Mouse (Mus musculus) limb, embryonic 12.5 days (tissue): ENCODE results near the gene Rps6kl1. TPM values are rescaled to one million over a fixed set of nuclear protein-coding genes. Genes with fewer than 3 reads are reported as not detected.
A peak's percentile ranks its signal among the peaks of the same experiment; 100 is the strongest.

Experiments used
- ATAC-seq: fragments of 200-750 bp; cut with Nextera tagmentation; 2 replicates; pipeline ENCODE4 v1.8.0; 2017; ENCODE audit warnings: low read depth, moderate TSS enrichment; ENCODE audit not compliant: insufficient number of reproducible peaks, insufficient read depth, low FRiP score, low TSS enrichment
- H3K27ac ChIP-seq: fragments of 300-500 bp; sonication (generic); 2 replicates; pipeline ENCODE4 v1.5.1; 2016; ENCODE audit warnings: mild to moderate bottlenecking, moderate library complexity
- H3K27me3 ChIP-seq: fragments of 300-500 bp; sonication (generic); 2 replicates; pipeline ENCODE4 v1.6.1; 2016; ENCODE audit warnings: mild to moderate bottlenecking, moderate library complexity
- H3K36me3 ChIP-seq: fragments of 300-500 bp; sonication (generic); 2 replicates; pipeline ENCODE4 v1.6.1; 2016; ENCODE audit warnings: mild to moderate bottlenecking, moderate library complexity
- H3K4me1 ChIP-seq: fragments of 300-500 bp; sonication (generic); replicated peaks from 2 replicates; pipeline ENCODE4 v1.6.1; 2016
- H3K4me2 ChIP-seq: fragments of 300-500 bp; sonication (generic); 2 replicates; pipeline ENCODE4 v1.6.1; 2016; ENCODE audit warnings: mild to moderate bottlenecking, moderate library complexity
- H3K4me3 ChIP-seq: fragments of 300-500 bp; sonication (generic); replicated peaks from 2 replicates; pipeline ENCODE4 v1.5.1; 2016; ENCODE audit warnings: mild to moderate bottlenecking
- H3K9ac ChIP-seq: fragments of 300-500 bp; sonication (generic); replicated peaks from 2 replicates; pipeline ENCODE4 v1.6.1; 2016; ENCODE audit warnings: mild to moderate bottlenecking, moderate library complexity
- H3K9me3 ChIP-seq: fragments of 300-500 bp; sonication (generic); 2 replicates; pipeline ENCODE4 v1.6.1; 2016; ENCODE audit warnings: mild to moderate bottlenecking, moderate library complexity
- WGBS: fragments of 180-500 bp; shearing (Covaris S2); methylation state at CpG from one replicate; pipeline ENCODE4 v1.1.7; 2016; 5-methylcytosine and 5-hydroxymethylcytosine counted together
- polyA plus RNA-seq: library from polyadenylated mRNA; unstranded; fragments of >200 nt; fragmentation: Nextera tagmentation; extraction: Ambion mirVana; gene quantifications from 2 replicates; pipeline ENCODE4 v1.2.1, GENCODE M21; 2016

Gene Rps6kl1
- polyA plus RNA-seq, 1 experiment from 2014 or later: 0.56 TPM

DNA sequence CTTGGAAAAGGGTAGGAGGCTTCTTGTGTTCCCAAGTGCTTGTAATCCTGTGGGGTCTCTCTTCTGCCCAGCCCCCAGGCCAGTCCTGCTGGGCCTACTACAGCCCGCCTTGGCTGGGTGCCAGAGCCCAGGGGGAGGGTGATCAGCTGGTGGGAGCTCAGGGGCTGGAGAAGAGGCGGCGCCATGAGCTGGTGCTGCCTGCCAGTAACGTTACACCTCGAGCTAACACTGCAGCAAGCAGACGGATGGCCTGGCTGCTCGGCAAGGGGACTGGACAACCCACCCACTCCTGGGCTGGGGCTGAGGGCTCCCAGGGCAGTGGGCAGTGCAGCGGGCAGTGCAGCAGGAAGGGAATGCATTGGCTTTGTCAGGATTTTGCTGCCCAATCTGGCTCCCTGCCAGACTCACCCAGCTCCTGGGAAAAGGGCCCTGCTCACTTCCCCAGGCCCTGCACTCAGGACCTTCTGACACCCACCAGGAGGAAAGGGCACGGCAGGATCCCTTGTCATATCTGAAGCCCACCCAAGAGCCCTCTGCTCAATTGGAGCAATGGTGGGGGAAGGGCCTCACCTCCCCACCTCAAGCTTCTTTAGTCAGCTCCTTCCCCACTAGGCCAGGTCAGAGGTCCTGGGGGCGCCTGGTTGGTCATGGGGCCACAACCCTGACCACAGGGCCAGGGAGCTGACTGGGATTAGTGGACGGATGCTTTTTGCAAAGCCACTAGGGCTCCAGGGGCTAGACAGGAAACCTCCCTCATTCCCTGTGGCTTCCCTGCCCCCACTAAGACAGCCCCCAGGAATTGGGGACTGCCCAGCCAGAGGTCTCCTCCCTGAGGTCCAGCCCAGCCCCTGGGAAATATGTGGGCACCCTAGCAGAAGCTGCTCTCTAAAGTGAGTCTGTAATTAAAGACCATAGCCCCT is 25.1 kb upstream of the Rps6kl1 start:
- Histone ChIP-seq H3K27me3 (peaks cover 20% of the 10 kb centered on the region), H3K36me3 (peaks cover 10% of the 10 kb centered on the region)

DNA sequence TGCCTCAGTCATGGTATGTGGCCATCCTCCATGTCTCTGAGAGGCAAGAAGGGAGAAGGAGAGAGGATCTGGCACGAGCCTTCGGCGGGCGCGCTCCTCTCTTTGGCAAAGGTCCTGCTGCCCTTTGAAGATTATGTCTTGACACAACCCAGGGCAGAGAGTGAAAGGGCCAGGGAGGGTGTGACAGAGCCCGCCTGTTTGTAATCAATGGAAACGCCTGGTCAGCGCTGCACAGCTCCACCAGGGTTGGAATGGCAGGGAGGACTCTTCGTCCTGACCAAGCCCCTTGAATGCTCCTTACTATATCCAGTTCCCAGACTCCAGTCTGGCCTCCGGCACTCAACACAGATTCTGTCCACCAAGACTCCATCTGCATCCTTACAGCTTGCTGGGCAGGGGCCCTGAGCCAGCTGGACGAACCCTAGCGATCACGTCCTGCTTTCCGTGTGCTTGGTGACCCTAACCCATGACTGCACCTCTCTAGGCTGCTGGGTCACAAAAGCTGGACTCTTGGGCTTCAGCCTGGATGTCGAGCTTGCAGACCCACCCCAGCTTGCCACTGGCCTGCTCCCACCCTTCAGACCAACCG is 24.1 kb upstream of the Rps6kl1 start:
- Histone ChIP-seq H3K36me3 (peaks cover 20% of the 10 kb centered on the region), H3K9me3 (no peaks in the 10 kb centered on the region), H3K27me3 (peaks cover 28% of the 10 kb centered on the region), H3K9ac (peak overlapping the region; percentile 64), H3K4me1 (peaks cover 45% of the 10 kb centered on the region), H3K4me2 (peak overlapping the region; percentile 71), H3K27ac (peak overlapping the region; percentile 82), H3K4me3 (peak overlapping the region; percentile 42)
- ATAC-seq: peak; percentile 0; the same call in 1 of the 2 replicates
- 14% methylated on average over 16 of the region's 16 CpGs for WGBS

More for the DNA sequence above, 25.1 kb upstream of the Rps6kl1 start:
- ATAC-seq: peak; percentile 84
- peak overlapping the region; percentile 71 for H3K4me2 ChIP-seq
- H3K27ac ChIP-seq: peak overlapping the region; percentile 82
- H3K4me3 ChIP-seq: peak overlapping the region; percentile 42
- no peaks in the 10 kb centered on the region for H3K9me3 ChIP-seq
- peak overlapping the region; percentile 64 for H3K9ac ChIP-seq
- peaks cover 45% of the 10 kb centered on the region for H3K4me1 ChIP-seq
- WGBS: 6% methylated on average over 11 of the region's 11 CpGs

DNA sequence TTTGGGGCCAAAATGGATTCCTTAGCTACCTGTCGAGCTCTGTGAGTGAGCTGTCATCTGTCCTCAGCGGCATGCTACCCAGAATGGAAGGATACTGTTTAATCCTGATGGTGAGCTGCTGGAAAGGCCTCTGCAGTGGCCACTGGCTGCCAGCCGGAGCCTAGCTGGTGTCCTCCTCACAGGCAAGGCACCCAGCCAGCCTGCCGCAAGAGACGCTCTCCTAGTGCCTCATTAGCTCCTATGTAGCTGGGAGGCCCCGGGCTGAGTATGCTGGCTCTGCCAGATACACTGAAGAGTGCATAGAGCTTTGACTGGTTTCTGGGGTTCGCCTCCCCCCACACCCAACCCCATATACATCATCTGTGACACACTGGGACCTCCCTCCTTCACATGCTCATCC is 23.0 kb upstream of the Rps6kl1 start:
- Histone ChIP-seq H3K27ac (no peak overlapping the region), H3K9ac (no peak overlapping the region), H3K36me3 (peaks cover 24% of the 10 kb centered on the region), H3K4me1 (peaks cover 54% of the 10 kb centered on the region), H3K9me3 (no peaks in the 10 kb centered on the region), H3K4me3 (no peak overlapping the region), H3K4me2 (peak overlapping the region; percentile 71), H3K27me3 (peaks cover 23% of the 10 kb centered on the region)
- 77% methylated on average over 7 of the region's 7 CpGs for WGBS
- ATAC-seq: no peak

DNA sequence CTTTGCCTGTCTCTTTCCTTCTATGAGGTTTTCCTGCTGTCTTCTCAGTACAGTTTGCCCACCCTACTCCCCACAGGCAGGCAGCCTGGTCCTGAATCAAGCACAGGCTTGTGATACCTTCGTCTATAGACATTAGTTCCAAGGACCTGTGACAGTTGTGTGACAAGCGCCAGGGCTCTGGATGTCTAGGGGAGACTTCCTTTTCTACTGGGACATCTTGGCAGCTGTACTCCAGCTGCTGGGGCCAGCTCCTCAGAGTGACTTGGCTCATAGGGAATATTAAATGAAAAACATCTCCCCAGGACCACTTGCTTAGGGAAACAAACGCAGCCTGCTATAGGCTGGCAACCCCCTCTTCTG is 19.9 kb upstream of the Rps6kl1 start:
- no peak overlapping the region for H3K27ac ChIP-seq
- 78% methylated on average over 3 of the region's 3 CpGs for whole genome bisulfite sequencing
- ATAC-seq: no peak
- H3K9ac ChIP-seq: no peak overlapping the region
- H3K4me3 ChIP-seq: no peak overlapping the region
- peaks cover 12% of the 10 kb centered on the region for H3K27me3 ChIP-seq
- H3K4me1 ChIP-seq: peaks cover 32% of the 10 kb centered on the region
- peaks cover 47% of the 10 kb centered on the region for H3K36me3 ChIP-seq
- H3K9me3 ChIP-seq: no peaks in the 10 kb centered on the region
- H3K4me2 ChIP-seq: no peak overlapping the region

DNA sequence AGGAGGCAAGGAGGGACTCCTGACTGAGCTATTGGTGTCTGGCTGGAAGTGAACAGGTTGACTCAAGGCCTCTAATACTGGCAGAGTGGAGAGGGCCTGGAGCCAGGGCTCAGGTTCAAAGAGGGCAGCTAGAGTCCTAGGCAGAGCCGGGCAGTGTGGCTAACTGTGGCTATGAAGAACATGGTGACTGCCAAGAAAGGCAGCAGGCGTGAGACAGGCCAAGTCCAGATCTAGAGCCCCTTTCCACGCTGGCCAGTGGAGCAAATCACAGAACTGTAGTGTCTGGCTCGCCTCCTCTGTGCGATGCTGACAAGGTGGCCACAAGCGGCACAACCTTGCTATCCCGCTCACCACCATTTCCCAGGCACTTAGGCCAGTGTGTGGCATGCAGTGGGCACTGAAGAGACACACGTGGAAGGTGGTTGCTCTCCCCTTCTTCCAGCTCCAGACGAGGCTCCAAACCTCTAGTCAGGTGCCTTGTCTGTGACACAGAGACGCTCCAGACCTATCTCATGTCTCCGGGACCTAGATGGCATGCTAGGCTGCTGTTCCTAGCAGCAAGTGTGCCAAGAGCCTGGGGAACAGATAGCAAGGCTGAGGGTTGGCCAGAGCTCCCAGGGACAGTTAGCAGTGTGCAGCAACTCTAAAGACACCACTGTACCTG is 19.4 kb upstream of the Rps6kl1 start:
- H3K27me3 ChIP-seq: peaks cover 12% of the 10 kb centered on the region
- no peak for ATAC-seq
- H3K4me3 ChIP-seq: no peak overlapping the region
- no peak overlapping the region for H3K4me2 ChIP-seq
- no peak overlapping the region for H3K27ac ChIP-seq
- H3K9ac ChIP-seq: no peak overlapping the region
- WGBS: 88% methylated on average over 11 of the region's 11 CpGs
- peaks cover 50% of the 10 kb centered on the region for H3K36me3 ChIP-seq
- peaks cover 27% of the 10 kb centered on the region for H3K4me1 ChIP-seq
- H3K9me3 ChIP-seq: no peaks in the 10 kb centered on the region

DNA sequence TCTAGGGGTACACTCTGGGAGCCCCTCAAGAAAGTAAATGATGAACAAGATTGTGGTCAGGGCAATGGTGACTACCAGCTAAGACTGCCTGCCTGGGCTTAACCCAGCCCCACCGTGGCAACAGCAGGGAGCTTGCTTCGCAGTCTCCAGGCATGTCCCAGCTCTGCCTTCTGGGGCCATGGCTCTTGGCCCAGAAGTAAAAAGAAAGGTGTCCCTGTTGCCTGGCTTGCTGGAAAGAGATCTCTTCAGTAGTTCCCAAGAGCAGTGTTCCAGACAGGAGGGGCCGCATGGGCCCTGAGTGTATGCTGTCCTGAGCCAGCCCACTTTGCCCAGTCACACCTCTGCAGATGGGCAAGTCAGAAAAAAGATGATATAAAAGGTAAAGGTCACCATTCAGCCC is 18.8 kb upstream of the Rps6kl1 start:
- 56% methylated on average over 3 of the region's 3 CpGs for WGBS
- Histone ChIP-seq H3K27me3 (peaks cover 12% of the 10 kb centered on the region), H3K4me2 (peak overlapping the region; percentile 31; the same call in 1 of the 2 replicates), H3K9ac (peak overlapping the region; percentile 47; the same call in 1 of the 2 replicates), H3K27ac (no peak overlapping the region), H3K9me3 (no peaks in the 10 kb centered on the region), H3K36me3 (peaks cover 50% of the 10 kb centered on the region), H3K4me1 (peaks cover 22% of the 10 kb centered on the region), H3K4me3 (no peak overlapping the region)
- no peak for ATAC-seq

DNA sequence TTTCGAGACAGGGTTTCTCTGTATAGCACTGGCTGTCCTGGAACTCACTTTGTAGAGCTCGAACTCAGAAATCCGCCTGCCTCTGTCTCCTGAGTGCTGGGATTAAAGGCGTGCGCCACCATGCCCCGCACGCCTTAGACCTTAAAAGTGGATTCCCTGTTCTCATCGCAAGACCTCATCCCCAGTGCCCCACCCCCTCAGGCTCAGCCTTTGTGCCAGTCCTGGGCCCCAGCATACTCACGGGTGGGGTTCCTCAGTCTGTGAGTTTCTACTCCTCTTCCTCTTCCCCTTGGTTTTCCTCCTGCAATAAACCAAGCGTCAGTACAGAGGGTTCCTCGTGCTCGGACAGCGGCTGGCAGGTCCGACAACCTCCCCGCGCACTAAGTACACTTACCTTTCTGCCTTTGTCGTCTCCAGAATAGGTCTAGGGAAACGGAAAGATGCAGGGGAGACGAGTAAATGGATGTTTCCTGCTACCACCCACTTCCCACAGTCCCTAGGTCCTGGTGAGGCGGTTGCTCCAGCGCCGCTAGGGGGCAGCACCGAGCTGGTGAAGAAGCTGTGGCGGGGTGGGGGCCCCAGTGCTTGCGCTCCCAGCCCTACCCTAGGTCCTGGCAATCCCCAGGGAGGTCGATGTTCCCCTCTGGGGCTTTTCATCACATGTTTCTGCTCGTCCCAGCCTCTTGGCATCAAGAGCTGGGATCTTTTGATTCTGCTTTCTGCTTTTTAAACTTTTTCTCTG is 18.2 kb upstream of the Rps6kl1 start:
- Histone ChIP-seq H3K4me3 (no peak overlapping the region), H3K4me1 (peaks cover 16% of the 10 kb centered on the region), H3K4me2 (peak overlapping the region; percentile 31), H3K27me3 (peaks cover 12% of the 10 kb centered on the region), H3K27ac (no peak overlapping the region), H3K36me3 (peaks cover 50% of the 10 kb centered on the region), H3K9me3 (no peaks in the 10 kb centered on the region), H3K9ac (peak overlapping the region; percentile 47)
- WGBS: 29% methylated on average over 27 of the region's 27 CpGs
- ATAC-seq: 0 out of 2 replicates have a peak, but pooled peaks have one; percentile 43

DNA sequence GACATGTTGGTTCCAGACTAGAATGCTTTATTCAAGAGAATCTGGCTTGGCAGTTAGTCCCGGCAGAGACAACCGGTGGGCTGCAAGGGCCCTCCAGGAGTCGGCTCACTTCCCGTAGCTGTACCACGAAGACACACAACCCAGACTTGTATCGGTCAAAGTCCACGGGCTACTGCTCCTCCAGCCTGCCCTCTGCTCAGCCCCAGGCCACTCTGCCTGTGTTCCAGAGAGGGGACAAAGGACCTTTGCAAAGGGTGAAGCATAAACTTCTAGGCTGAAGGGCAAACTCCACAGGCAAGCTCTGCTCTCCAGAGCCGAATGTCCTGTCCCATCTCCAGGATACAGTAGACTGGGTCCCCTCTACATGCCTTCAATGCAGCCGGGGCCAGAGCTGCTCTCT is 15.6 kb upstream of the Rps6kl1 start:
- no peak overlapping the region for H3K4me3 ChIP-seq
- peaks cover 45% of the 10 kb centered on the region for H3K36me3 ChIP-seq
- peaks cover 7% of the 10 kb centered on the region; the same call in 1 of the 2 replicates for H3K27me3 ChIP-seq
- H3K4me1 ChIP-seq: peaks cover 9% of the 10 kb centered on the region
- H3K9me3 ChIP-seq: no peaks in the 10 kb centered on the region
- 93% methylated on average over 9 of the region's 9 CpGs for WGBS
- no peak for ATAC-seq
- H3K4me2 ChIP-seq: no peak overlapping the region
- H3K27ac ChIP-seq: no peak overlapping the region
- no peak overlapping the region for H3K9ac ChIP-seq

DNA sequence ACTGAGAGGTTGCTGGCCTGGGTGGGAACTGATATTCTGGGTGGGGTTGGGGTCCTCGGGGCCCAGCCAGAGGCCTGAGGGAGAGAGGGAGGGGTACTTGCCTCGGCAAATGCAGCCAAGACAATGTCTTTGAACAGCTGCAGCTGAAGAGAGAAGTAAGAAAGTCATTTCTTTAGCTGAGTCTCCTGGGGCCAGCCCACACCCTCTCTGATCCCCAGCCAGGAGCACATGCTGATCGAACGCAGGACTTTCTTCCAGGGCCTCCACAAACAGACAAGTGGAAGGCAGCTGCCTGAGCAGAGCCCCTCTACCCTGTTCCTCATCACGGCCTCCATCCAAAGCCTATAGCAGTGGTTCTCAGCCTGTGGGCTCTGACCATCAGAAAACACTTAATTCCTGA is 13.9 kb upstream of the Rps6kl1 start:
- H3K4me3 ChIP-seq: no peak overlapping the region
- WGBS: 81% methylated on average over 5 of the region's 5 CpGs

DNA sequence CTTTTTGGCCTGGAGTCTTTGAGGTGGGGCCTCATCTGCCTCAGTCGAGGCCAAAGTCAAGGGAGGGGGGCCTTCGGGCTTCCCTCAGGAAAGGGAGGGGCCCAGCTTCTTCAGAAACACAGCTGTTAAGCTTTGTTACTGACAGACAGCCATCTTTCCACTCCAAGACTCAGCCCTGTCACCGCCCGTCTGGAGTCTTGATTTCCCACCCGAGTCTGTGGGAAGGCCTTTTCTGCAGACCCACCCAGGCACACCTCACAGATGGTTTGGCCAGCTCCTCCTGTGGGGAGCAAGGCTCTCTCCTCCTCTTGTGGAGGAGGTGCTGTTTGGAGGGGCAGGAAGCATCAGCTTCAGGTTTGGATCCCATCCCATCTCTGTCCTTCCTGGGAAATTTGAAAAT is 8.5 kb upstream of the Rps6kl1 start:
- Histone ChIP-seq H3K4me3 (no peak overlapping the region), H3K9me3 (no peaks in the 10 kb centered on the region), H3K9ac (no peak overlapping the region), H3K4me2 (no peak overlapping the region), H3K27me3 (no peaks in the 10 kb centered on the region; the same call in 1 of the 2 replicates), H3K4me1 (no peaks in the 10 kb centered on the region), H3K36me3 (no peaks in the 10 kb centered on the region), H3K27ac (no peak overlapping the region)
- no peak for ATAC-seq
- WGBS: 77% methylated on average over 5 of the region's 5 CpGs

More for the DNA sequence above, 13.9 kb upstream of the Rps6kl1 start:
- Histone ChIP-seq H3K4me2 (no peak overlapping the region), H3K4me1 (peaks cover 7% of the 10 kb centered on the region), H3K9ac (no peak overlapping the region), H3K27me3 (no peaks in the 10 kb centered on the region), H3K9me3 (no peaks in the 10 kb centered on the region), H3K27ac (no peak overlapping the region), H3K36me3 (peaks cover 28% of the 10 kb centered on the region)
- ATAC-seq: no peak
